Mouse (Mus musculus): ENCODE measurements around the gene Hoxd4. TPM values are rescaled to one million over a fixed set of nuclear protein-coding genes. Genes with fewer than 3 reads are reported as not detected.

Gene Hoxd4
- total RNA-seq, 2 experiments from 2014 or later, result not detected

GRCm38 (mm10) chr2:74734996-74735811 lies 23.5 kb downstream of the Hoxd4 start:
- intact Hi-C loops (cut with DNase I), result no loop called here
- DNase-seq (ENCODE audit: extremely low spot score in 1 of 2, low spot score in 2 of 2), result no peak

- intact Hi-C loops (cut with DNase I), result no loop called here
- no peak for DNase-seq (ENCODE audit: extremely low spot score in 1 of 2, low spot score in 2 of 2)
Measured at GRCm38 (mm10) chr2:74735851-74736687, 24.3 kb downstream of the Hoxd4 start.

GRCm38 (mm10) chr2:74736688-74737577 lies 25.2 kb downstream of the Hoxd4 start:
- intact Hi-C loops (cut with DNase I), result no loop called here
- DNase-seq (ENCODE audit: extremely low spot score in 1 of 2, low spot score in 2 of 2), result no peak

- intact Hi-C loops (cut with DNase I), result no loop called here
- DNase-seq (ENCODE audit: extremely low spot score in 1 of 2, low spot score in 2 of 2), result no peak
Measured at GRCm38 (mm10) chr2:74737578-74738070, 25.9 kb downstream of the Hoxd4 start.

DNA sequence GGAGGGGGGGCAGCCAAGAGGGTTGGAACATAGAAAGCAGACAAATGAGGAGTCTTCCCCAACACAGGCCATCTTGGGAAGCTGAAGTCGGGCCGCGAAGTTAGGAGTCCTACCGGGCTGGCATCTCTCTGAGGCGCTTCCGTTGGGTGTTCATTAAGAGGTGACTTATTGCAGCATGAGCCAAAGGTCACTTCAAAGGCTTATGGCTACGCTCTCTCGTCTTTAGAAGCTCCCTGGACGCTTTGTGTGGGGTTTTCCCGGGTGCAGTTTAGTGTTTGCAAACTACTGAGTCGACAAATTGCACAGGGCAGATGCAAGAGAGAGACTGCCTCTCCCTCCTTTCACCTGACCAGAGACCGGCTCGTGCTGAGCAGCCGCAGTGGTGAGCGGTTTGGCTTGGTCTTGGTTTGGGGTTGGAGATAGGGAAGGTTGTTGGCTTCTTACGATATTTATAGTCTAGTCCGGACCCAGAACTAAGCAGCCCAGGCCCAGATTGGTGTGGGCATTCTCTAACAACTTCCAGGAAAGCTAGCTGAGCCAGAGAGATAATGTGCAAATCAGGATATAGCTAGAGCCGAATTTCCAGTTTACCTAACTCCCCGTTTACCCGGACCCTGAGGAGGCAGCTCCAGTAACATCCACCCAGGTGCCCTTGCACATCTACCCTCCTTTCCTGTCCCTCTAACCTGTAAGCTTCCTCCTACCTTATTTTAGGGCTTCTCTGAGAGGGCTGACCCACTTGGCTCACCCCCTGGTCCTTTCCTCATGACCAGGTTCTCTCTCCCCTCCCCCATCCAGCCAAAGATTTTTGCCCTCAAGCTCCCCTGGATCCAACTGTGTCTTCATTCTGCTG lies 27.1 kb downstream of the Hoxd4 start:
- intact Hi-C loops (cut with DNase I), result no loop called here
- no peak for DNase-seq (ENCODE audit: extremely low spot score in 1 of 2, low spot score in 2 of 2)

- intact Hi-C loops (cut with DNase I), result no loop called here
- DNase-seq (ENCODE audit: extremely low spot score in 1 of 2, low spot score in 2 of 2), result no peak
Measured at GRCm38 (mm10) chr2:74739476-74739800, 27.7 kb downstream of the Hoxd4 start.

GRCm38 (mm10) chr2:74739869-74740268 lies 28.1 kb downstream of the Hoxd4 start:
- DNase-seq (ENCODE audit: extremely low spot score in 1 of 2, low spot score in 2 of 2), result no peak
- intact Hi-C loops (cut with DNase I), result no loop called here

- intact Hi-C loops (cut with DNase I), result no loop called here
Measured at GRCm38 (mm10) chr2:74740311-74741091, 28.8 kb downstream of the Hoxd4 start.

DNA sequence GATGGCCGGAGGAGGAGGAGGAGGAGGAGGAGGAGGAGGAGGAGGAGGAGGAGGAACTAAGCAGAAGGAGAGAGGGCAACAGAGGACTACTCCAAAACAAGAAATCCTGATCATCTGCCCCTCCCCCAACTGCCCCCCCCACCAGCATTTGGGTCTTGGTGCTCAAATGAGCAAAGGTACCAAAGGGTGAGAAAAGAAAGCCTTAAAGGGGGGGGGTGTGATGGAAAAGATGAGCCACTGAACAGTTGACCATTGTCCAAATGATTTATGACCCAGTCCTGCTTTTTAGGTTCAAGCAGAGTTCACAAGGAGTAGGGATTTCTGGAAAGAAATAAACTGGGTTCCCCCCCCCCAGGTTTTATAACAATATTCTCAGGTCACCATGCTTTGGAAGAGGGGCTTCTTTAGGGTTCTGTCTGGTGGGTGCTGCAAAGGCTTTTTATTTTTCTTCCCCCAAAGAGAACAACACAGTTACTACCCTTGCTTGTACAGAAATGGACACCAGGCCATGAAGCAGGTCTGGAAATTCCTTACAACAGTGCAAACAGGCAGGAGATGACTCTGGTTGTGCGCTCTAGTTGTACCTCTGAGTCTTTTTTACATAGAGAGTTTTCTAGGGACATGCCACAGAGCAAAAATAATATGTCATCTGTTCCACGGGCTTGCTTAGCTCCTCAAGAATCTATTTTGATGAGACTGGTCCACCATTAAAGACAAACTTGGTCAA lies 29.7 kb downstream of the Hoxd4 start:
- intact Hi-C loops (cut with DNase I), result no loop called here
- DNase-seq (ENCODE audit: extremely low spot score in 1 of 2, low spot score in 2 of 2), result no peak

More at GRCm38 (mm10) chr2:74740311-74741091, 28.8 kb downstream of the Hoxd4 start:
- DNase-seq (ENCODE audit: extremely low spot score in 1 of 2, low spot score in 2 of 2), result no peak

- intact Hi-C loops (cut with DNase I), result no loop called here
- DNase-seq (ENCODE audit: extremely low spot score in 1 of 2, low spot score in 2 of 2), result no peak
Measured at GRCm38 (mm10) chr2:74741979-74742277, 30.2 kb downstream of the Hoxd4 start.

- DNase-seq (ENCODE audit: extremely low spot score in 1 of 2, low spot score in 2 of 2), result no peak
- intact Hi-C loops (cut with DNase I), result no loop called here
Measured at GRCm38 (mm10) chr2:74745540-74746297, 34.0 kb downstream of the Hoxd4 start.

DNA sequence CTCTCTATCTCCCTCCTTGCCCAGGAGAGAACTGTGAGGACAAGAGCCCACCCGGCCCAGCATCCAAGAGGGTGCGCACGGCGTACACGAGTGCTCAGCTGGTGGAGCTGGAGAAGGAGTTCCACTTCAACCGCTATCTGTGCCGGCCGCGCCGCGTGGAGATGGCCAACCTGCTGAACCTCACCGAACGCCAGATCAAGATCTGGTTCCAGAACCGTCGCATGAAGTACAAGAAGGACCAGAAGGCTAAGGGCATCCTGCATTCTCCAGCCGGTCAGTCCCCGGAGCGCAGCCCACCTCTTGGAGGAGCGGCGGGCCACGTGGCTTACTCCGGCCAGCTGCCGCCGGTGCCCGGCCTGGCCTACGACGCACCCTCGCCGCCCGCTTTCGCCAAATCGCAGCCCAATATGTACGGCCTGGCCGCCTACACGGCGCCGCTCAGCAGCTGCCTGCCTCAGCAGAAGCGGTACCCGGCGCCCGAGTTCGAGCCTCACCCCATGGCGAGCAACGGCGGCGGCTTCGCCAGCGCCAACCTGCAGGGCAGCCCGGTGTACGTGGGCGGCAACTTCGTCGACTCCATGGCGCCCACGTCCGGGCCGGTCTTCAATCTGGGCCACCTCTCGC lies 34.7 kb downstream of the Hoxd4 start:
- no peak for DNase-seq (ENCODE audit: extremely low spot score in 1 of 2, low spot score in 2 of 2)
- intact Hi-C loops (cut with DNase I), result no loop called here

DNA sequence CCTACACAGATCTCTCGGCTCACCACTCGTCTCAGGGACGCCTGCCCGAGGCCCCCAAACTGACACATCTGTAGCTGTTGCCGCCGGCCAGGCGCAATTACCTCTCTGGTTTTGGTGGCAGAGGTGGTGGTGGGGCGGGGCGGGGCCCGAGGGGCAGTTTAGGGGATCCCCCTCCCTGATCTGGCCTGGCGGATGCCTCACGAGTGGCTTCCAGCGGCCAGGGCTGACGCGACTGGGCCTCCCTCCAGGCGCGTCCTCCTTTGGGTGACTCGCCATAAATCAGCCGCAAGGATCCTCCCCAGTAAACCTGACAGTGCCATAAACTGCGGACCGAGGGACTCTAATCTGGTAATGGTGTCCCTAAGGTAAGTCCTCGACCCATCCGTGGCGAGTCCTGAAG lies 35.3 kb downstream of the Hoxd4 start:
- no peak for DNase-seq (ENCODE audit: extremely low spot score in 1 of 2, low spot score in 2 of 2)
- intact Hi-C loops (cut with DNase I), result no loop called here

DNA sequence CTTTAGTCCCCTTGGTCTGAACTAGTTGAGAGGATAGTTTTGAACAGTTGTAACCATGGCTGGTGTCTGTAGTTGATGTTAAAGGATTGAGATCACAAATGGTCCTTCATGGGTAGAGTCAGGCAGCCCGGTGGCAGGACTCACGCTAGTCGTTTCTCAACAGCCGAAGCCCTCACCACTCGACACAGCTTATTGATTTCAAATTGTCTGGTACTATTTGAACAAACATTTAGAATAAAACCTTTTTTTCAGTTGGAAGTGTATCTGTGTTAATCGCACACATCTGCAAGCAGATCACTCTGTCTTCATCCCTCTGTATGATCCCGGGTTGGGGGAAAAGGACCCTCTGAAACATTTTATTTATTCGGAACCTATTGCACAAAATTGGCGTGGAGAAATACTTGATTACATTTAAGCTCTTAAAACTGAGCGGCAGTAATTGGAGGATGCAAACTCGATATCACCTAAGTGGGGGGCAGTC lies 36.0 kb downstream of the Hoxd4 start:
- intact Hi-C loops (cut with DNase I), result no loop called here
- DNase-seq (ENCODE audit: extremely low spot score in 1 of 2, low spot score in 2 of 2), result no peak

DNA sequence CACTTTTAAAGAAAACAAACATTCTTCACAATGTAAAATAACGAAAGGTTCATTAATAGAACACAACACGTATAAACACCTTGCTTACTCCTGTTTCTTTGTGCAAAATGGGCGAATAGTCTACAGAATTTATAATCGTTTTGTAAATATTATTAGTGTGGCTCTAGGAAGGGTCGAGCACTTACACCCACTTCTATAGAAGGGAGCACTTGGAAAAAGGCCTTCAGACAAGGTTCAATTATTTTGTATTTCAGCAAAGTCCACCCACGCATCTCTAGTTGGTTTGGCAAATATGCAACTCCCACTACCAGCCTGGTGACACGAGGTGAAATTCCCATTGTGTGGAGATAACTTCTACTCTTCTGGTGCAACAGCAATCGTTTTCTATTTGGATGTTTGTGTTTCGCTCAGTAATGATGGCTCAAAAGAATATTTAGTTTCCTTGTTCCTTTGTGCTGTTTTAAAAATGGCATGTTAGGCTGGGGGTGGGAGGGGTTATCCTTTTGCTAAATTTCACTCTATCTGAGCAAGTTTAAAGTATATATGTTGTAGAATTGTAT lies 36.8 kb downstream of the Hoxd4 start:
- no peak for DNase-seq (ENCODE audit: extremely low spot score in 1 of 2, low spot score in 2 of 2)
- intact Hi-C loops (cut with DNase I), result no loop called here
